Mouse (Mus musculus): ENCODE measurements around the gene Ghsr. TPM values are rescaled to one million over a fixed set of nuclear protein-coding genes. Genes with fewer than 3 reads are reported as not detected.
"Not testable (repeated sequence)": the region's sequence is repeated elsewhere in the genome, so short reads cannot be mapped to it uniquely, and the experiment has no call there.

The Ghsr gene
- polyA plus RNA-seq, 1 experiment from 2014 or later = not detected

- Histone ChIP-seq H3K4me1 (ENCODE audit: control insufficient read depth, insufficient read depth, low read length) (no peaks in the 10 kb centered on the region), H3K27me3 (ENCODE audit: control insufficient read depth, insufficient read depth, low read length) (no peaks in the 10 kb centered on the region), H3K9me3 (replicated peaks; ENCODE audit: control insufficient read depth, low read length) (no peaks in the 10 kb centered on the region), H3K9ac (ENCODE audit: low read length) (no peak overlapping the region), H3K4me3 (replicated peaks; ENCODE audit: low read length) (no peak overlapping the region), H3K27ac (ENCODE audit: low read length) (no peak overlapping the region), H3K36me3 (ENCODE audit: control insufficient read depth, insufficient read depth, low read length) (no peaks in the 10 kb centered on the region), H3K4me2 (ENCODE audit: low read depth, low read length) (no peak overlapping the region)
- no peak for ATAC-seq (ENCODE audit: insufficient read depth, low FRiP score)
- 80% methylated on average over 1 of the region's 1 CpGs for WGBS
These were observed 18.8 kb downstream of the Ghsr start for GRCm38 (mm10) chr3:27389923-27390322.

GRCm38 (mm10) chr3:27400996-27401395 lies 29.8 kb downstream of the Ghsr start:
- not testable (repeated sequence) for H3K9ac ChIP-seq (ENCODE audit: low read length); H3K27me3 ChIP-seq (ENCODE audit: control insufficient read depth, insufficient read depth, low read length); H3K9me3 ChIP-seq (replicated peaks; ENCODE audit: control insufficient read depth, low read length); H3K36me3 ChIP-seq (ENCODE audit: control insufficient read depth, insufficient read depth, low read length); H3K4me2 ChIP-seq (ENCODE audit: low read depth, low read length); H3K27ac ChIP-seq (ENCODE audit: low read length); H3K4me3 ChIP-seq (replicated peaks; ENCODE audit: low read length); H3K4me1 ChIP-seq (ENCODE audit: control insufficient read depth, insufficient read depth, low read length); ATAC-seq (ENCODE audit: insufficient read depth, low FRiP score)
- WGBS = 93% methylated on average over 3 of the region's 3 CpGs

GRCm38 (mm10) chr3:27406440-27406839 lies 35.3 kb downstream of the Ghsr start:
- Histone ChIP-seq H3K27me3 (ENCODE audit: control insufficient read depth, insufficient read depth, low read length) (no peaks in the 10 kb centered on the region), H3K9ac (ENCODE audit: low read length) (no peak overlapping the region), H3K27ac (ENCODE audit: low read length) (no peak overlapping the region), H3K4me3 (replicated peaks; ENCODE audit: low read length) (no peak overlapping the region), H3K36me3 (ENCODE audit: control insufficient read depth, insufficient read depth, low read length) (no peaks in the 10 kb centered on the region), H3K4me1 (ENCODE audit: control insufficient read depth, insufficient read depth, low read length) (no peaks in the 10 kb centered on the region), H3K9me3 (replicated peaks; ENCODE audit: control insufficient read depth, low read length) (no peaks in the 10 kb centered on the region), H3K4me2 (ENCODE audit: low read depth, low read length) (no peak overlapping the region)
- WGBS = 79% methylated on average over 3 of the region's 3 CpGs
- no peak for ATAC-seq (ENCODE audit: insufficient read depth, low FRiP score)

- Histone ChIP-seq H3K27ac (ENCODE audit: low read length) (no peak overlapping the region), H3K4me1 (ENCODE audit: control insufficient read depth, insufficient read depth, low read length) (no peaks in the 10 kb centered on the region), H3K36me3 (ENCODE audit: control insufficient read depth, insufficient read depth, low read length) (no peaks in the 10 kb centered on the region), H3K9me3 (replicated peaks; ENCODE audit: control insufficient read depth, low read length) (no peaks in the 10 kb centered on the region), H3K27me3 (ENCODE audit: control insufficient read depth, insufficient read depth, low read length) (no peaks in the 10 kb centered on the region), H3K4me3 (replicated peaks; ENCODE audit: low read length) (no peak overlapping the region), H3K4me2 (ENCODE audit: low read depth, low read length) (no peak overlapping the region), H3K9ac (ENCODE audit: low read length) (no peak overlapping the region)
- WGBS = 79% methylated on average over 2 of the region's 2 CpGs
- no peak for ATAC-seq (ENCODE audit: insufficient read depth, low FRiP score)
These were observed 37.4 kb downstream of the Ghsr start for GRCm38 (mm10) chr3:27408564-27408963.

GRCm38 (mm10) chr3:27411286-27411685 lies 40.1 kb downstream of the Ghsr start:
- Histone ChIP-seq H3K4me1 (ENCODE audit: control insufficient read depth, insufficient read depth, low read length) (no peaks in the 10 kb centered on the region), H3K27ac (ENCODE audit: low read length) (no peak overlapping the region), H3K36me3 (ENCODE audit: control insufficient read depth, insufficient read depth, low read length) (peaks cover 4% of the 10 kb centered on the region; the same call in 1 of the 2 replicates), H3K4me3 (replicated peaks; ENCODE audit: low read length) (no peak overlapping the region), H3K9me3 (replicated peaks; ENCODE audit: control insufficient read depth, low read length) (no peaks in the 10 kb centered on the region), H3K27me3 (ENCODE audit: control insufficient read depth, insufficient read depth, low read length) (no peaks in the 10 kb centered on the region), H3K9ac (ENCODE audit: low read length) (no peak overlapping the region), H3K4me2 (ENCODE audit: low read depth, low read length) (no peak overlapping the region)
- 93% methylated on average over 2 of the region's 2 CpGs for WGBS
- ATAC-seq (ENCODE audit: insufficient read depth, low FRiP score) = no peak

GRCm38 (mm10) chr3:27413566-27413965 lies 42.4 kb downstream of the Ghsr start:
- no peak overlapping the region for H3K9ac ChIP-seq (ENCODE audit: low read length)
- H3K9me3 ChIP-seq (replicated peaks; ENCODE audit: control insufficient read depth, low read length) = no peaks in the 10 kb centered on the region
- no peak overlapping the region for H3K27ac ChIP-seq (ENCODE audit: low read length)
- no peak overlapping the region for H3K4me3 ChIP-seq (replicated peaks; ENCODE audit: low read length)
- H3K4me1 ChIP-seq (ENCODE audit: control insufficient read depth, insufficient read depth, low read length) = no peaks in the 10 kb centered on the region
- H3K4me2 ChIP-seq (ENCODE audit: low read depth, low read length) = no peak overlapping the region
- 87% methylated on average over 3 of the region's 3 CpGs for WGBS
- H3K36me3 ChIP-seq (ENCODE audit: control insufficient read depth, insufficient read depth, low read length) = peaks cover 8% of the 10 kb centered on the region; the same call in 1 of the 2 replicates
- ATAC-seq (ENCODE audit: insufficient read depth, low FRiP score) = no peak
- H3K27me3 ChIP-seq (ENCODE audit: control insufficient read depth, insufficient read depth, low read length) = no peaks in the 10 kb centered on the region

GRCm38 (mm10) chr3:27416786-27417185 lies 45.6 kb downstream of the Ghsr start:
- H3K27me3 ChIP-seq (ENCODE audit: control insufficient read depth, insufficient read depth, low read length) = no peaks in the 10 kb centered on the region
- 78% methylated on average over 10 of the region's 10 CpGs for WGBS

GRCm38 (mm10) chr3:27418602-27419001 lies 47.5 kb downstream of the Ghsr start:
- no peak for ATAC-seq (ENCODE audit: insufficient read depth, low FRiP score)
- Histone ChIP-seq H3K4me1 (ENCODE audit: control insufficient read depth, insufficient read depth, low read length) (no peaks in the 10 kb centered on the region), H3K9ac (ENCODE audit: low read length) (no peak overlapping the region), H3K27ac (ENCODE audit: low read length) (no peak overlapping the region), H3K9me3 (replicated peaks; ENCODE audit: control insufficient read depth, low read length) (no peaks in the 10 kb centered on the region), H3K4me3 (replicated peaks; ENCODE audit: low read length) (no peak overlapping the region), H3K36me3 (ENCODE audit: control insufficient read depth, insufficient read depth, low read length) (peaks cover 21% of the 10 kb centered on the region), H3K4me2 (ENCODE audit: low read depth, low read length) (no peak overlapping the region), H3K27me3 (ENCODE audit: control insufficient read depth, insufficient read depth, low read length) (no peaks in the 10 kb centered on the region)
- 91% methylated on average over 8 of the region's 8 CpGs for WGBS

More at GRCm38 (mm10) chr3:27416786-27417185, 45.6 kb downstream of the Ghsr start:
- H3K27ac ChIP-seq (ENCODE audit: low read length) = no peak overlapping the region
- H3K9ac ChIP-seq (ENCODE audit: low read length) = no peak overlapping the region
- H3K9me3 ChIP-seq (replicated peaks; ENCODE audit: control insufficient read depth, low read length) = no peaks in the 10 kb centered on the region
- no peak overlapping the region for H3K4me2 ChIP-seq (ENCODE audit: low read depth, low read length)
- H3K4me1 ChIP-seq (ENCODE audit: control insufficient read depth, insufficient read depth, low read length) = no peaks in the 10 kb centered on the region
- peaks cover 21% of the 10 kb centered on the region for H3K36me3 ChIP-seq (ENCODE audit: control insufficient read depth, insufficient read depth, low read length)
- no peak for ATAC-seq (ENCODE audit: insufficient read depth, low FRiP score)
- no peak overlapping the region for H3K4me3 ChIP-seq (replicated peaks; ENCODE audit: low read length)

- Histone ChIP-seq H3K27ac (ENCODE audit: low read length) (no peak overlapping the region), H3K36me3 (ENCODE audit: control insufficient read depth, insufficient read depth, low read length) (peaks cover 21% of the 10 kb centered on the region; the same call in 1 of the 2 replicates), H3K4me2 (ENCODE audit: low read depth, low read length) (no peak overlapping the region), H3K9me3 (replicated peaks; ENCODE audit: control insufficient read depth, low read length) (no peaks in the 10 kb centered on the region), H3K4me3 (replicated peaks; ENCODE audit: low read length) (no peak overlapping the region), H3K4me1 (ENCODE audit: control insufficient read depth, insufficient read depth, low read length) (no peaks in the 10 kb centered on the region), H3K9ac (ENCODE audit: low read length) (no peak overlapping the region), H3K27me3 (ENCODE audit: control insufficient read depth, insufficient read depth, low read length) (no peaks in the 10 kb centered on the region)
- ATAC-seq (ENCODE audit: insufficient read depth, low FRiP score) = no peak
- WGBS = 84% methylated on average over 12 of the region's 12 CpGs
These were observed 50.8 kb downstream of the Ghsr start for GRCm38 (mm10) chr3:27421980-27422379.

GRCm38 (mm10) chr3:27422521-27422920 lies 51.4 kb downstream of the Ghsr start:
- Histone ChIP-seq H3K4me3 (replicated peaks; ENCODE audit: low read length) (no peak overlapping the region), H3K4me2 (ENCODE audit: low read depth, low read length) (no peak overlapping the region), H3K9ac (ENCODE audit: low read length) (no peak overlapping the region), H3K27ac (ENCODE audit: low read length) (no peak overlapping the region), H3K27me3 (ENCODE audit: control insufficient read depth, insufficient read depth, low read length) (no peaks in the 10 kb centered on the region), H3K4me1 (ENCODE audit: control insufficient read depth, insufficient read depth, low read length) (no peaks in the 10 kb centered on the region), H3K9me3 (replicated peaks; ENCODE audit: control insufficient read depth, low read length) (no peaks in the 10 kb centered on the region), H3K36me3 (ENCODE audit: control insufficient read depth, insufficient read depth, low read length) (peaks cover 21% of the 10 kb centered on the region; the same call in 1 of the 2 replicates)
- WGBS = 85% methylated on average over 6 of the region's 6 CpGs
- ATAC-seq (ENCODE audit: insufficient read depth, low FRiP score) = no peak
